Mouse (Mus musculus) heart, embryonic 10.5 days (tissue): ENCODE results near the gene Tmem274. TPM values are rescaled to one million over a fixed set of nuclear protein-coding genes. Genes with fewer than 3 reads are reported as not detected.

Experiments used
- DNase-seq: peaks from one replicate; pipeline ENCODE4 v3.0.0-alpha.2; 2017; ENCODE audit warnings: low spot score
- H3K27ac ChIP-seq: fragments of 300-500 bp; sonication (generic); 2 replicates; pipeline ENCODE4 v1.5.1; 2016; ENCODE audit warnings: mild to moderate bottlenecking
- H3K27me3 ChIP-seq: fragments of 300-500 bp; sonication (generic); 2 replicates; pipeline ENCODE4 v1.6.1; 2016; ENCODE audit warnings: mild to moderate bottlenecking; ENCODE audit not compliant: poor library complexity, insufficient read depth, severe bottlenecking
- H3K36me3 ChIP-seq: fragments of 300-500 bp; sonication (generic); 2 replicates; pipeline ENCODE4 v1.6.1; 2016; ENCODE audit warnings: mild to moderate bottlenecking, moderate library complexity
- H3K4me1 ChIP-seq: fragments of 300-500 bp; sonication (generic); 2 replicates; pipeline ENCODE4 v1.6.1; 2016; ENCODE audit warnings: mild to moderate bottlenecking
- H3K4me3 ChIP-seq: fragments of 300-500 bp; sonication (generic); 2 replicates; pipeline ENCODE4 v1.5.1; 2016; ENCODE audit warnings: mild to moderate bottlenecking, moderate library complexity
- H3K9me3 ChIP-seq: fragments of 300-500 bp; sonication (generic); 2 replicates; pipeline ENCODE4 v1.6.1; 2016; ENCODE audit warnings: mild to moderate bottlenecking, moderate library complexity
- WGBS: fragments of 180-500 bp; shearing (Covaris S2); methylation state at CpG from one replicate; pipeline ENCODE4 v1.1.7; 2016; 5-methylcytosine and 5-hydroxymethylcytosine counted together
- polyA plus RNA-seq: library from polyadenylated mRNA; unstranded; fragments of >200 nt; fragmentation: Nextera tagmentation; extraction: Ambion mirVana; gene quantifications from 2 replicates; pipeline ENCODE4 v1.2.1, GENCODE M21; 2016

The Tmem274 gene
- polyA plus RNA-seq, 1 experiment from 2014 or later: 0.30 TPM

DNA sequence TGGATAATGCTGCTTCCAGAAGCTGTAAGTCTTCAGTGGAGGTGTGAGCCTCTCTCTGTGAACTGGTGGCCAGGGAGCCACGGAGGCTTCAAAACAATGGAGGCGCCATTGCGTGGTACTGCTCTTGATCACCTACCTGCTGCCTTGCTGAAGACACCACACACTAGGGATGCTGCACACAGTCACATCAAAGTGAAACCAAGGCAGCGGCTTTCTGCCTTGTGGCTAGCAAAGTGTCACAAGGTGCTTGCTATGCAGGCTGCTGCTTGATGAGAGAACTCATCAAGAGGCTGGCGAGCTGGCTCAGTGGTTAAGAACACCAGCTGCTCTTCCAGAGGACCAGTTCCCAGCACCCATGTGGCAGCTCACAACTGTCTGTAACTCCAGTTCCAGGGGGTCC, 38.5 kb downstream of the Tmem274 start:
- DNase-seq: no peak
- H3K9me3 ChIP-seq: no peaks in the 10 kb centered on the region
- H3K27ac ChIP-seq: no peak overlapping the region
- 87% methylated on average over 5 of the region's 5 CpGs for WGBS
- H3K4me1 ChIP-seq: peaks cover 20% of the 10 kb centered on the region
- H3K27me3 ChIP-seq: no peaks in the 10 kb centered on the region
- H3K4me3 ChIP-seq: no peak overlapping the region
- no peaks in the 10 kb centered on the region for H3K36me3 ChIP-seq

DNA sequence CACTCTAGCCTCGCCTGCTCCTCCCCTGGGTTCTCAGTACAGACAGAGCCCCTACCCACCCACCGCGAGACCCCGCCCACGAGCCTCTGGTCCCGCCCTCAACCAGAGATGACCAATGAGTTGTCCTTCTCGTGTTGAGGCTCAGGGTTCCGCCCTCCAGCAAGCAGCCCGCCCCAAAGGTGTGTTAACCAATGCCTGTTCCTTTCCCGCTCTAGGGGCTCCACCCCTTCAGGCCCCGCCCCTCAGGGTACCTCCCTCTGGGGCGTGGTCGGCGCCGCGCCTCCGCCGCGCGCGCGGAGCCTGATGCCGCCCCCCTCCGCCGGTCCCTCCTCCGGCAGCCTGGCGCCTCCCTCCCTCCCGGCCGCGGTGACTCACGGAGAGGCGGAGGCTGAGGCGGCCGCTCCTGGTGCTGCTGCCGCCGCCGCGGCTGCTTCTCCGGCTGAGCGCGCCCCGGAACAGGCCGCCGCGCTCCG, 40.7 kb downstream of the Tmem274 start, which contains the start of gene Ctnnbip1:
Gene Ctnnbip1, plus strand, starts transcription at position 369 of the 473 bp plus-strand sequence.
- Histone ChIP-seq H3K4me1 (peaks cover 33% of the 10 kb centered on the region), H3K36me3 (no peaks in the 10 kb centered on the region), H3K27ac (peak within 1 kb of the TSS; percentile 92), H3K27me3 (no peaks in the 10 kb centered on the region), H3K9me3 (no peaks in the 10 kb centered on the region), H3K4me3 (peak within 1 kb of the TSS; percentile 76)
- under 1% methylated on average over 31 of the region's 46 CpGs for WGBS
- peak; percentile 99 for DNase-seq

DNA sequence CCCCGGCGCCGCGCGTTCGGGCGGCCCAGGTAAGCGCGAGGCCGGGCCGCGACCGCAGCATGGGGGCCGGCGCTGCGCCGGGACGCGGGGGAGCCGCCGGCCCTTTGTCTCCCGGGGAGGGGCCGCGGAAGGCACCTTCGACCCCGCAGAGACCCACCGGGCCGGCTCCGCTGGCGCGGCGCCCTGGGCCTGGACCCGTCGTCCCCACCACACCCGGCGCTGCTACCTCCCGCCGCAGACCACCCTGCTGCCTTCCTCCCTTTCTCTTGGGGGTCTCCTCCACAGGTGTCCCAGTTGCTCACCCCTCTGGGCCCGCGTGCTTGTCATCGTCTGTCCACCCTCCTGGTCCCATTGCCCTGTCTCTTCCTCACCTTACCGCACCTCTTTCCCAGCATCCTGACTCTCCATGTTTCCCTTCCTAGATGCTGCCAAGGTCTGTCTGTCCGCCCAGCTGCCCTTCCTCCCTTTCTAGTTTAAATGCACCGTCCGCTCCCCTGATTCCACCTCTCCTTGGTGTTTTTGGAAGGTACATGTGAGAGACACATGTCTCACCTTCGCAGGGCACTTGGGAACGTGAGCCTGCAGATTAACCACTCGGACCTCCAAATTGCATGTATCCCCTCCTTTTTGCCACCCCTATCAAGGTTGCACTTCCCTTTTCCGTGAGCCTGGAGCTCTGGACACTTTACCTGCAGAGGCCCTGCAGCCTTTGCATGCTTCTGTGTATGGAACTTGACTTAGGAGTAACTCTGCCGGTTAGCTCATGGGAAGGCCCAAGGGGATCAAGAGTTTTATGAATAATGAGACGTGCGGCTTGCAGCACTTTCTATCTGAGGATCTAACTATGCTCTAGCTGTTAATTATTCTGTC, 41.4 kb downstream of the Tmem274 start:
- peak overlapping the region; percentile 92 for H3K27ac ChIP-seq
- 4% methylated on average over 51 of the region's 52 CpGs for WGBS
- no peaks in the 10 kb centered on the region for H3K36me3 ChIP-seq
- H3K4me3 ChIP-seq: peak overlapping the region; percentile 76
- no peak for DNase-seq
- peaks cover 36% of the 10 kb centered on the region for H3K4me1 ChIP-seq
- H3K27me3 ChIP-seq: no peaks in the 10 kb centered on the region
- no peaks in the 10 kb centered on the region for H3K9me3 ChIP-seq

DNA sequence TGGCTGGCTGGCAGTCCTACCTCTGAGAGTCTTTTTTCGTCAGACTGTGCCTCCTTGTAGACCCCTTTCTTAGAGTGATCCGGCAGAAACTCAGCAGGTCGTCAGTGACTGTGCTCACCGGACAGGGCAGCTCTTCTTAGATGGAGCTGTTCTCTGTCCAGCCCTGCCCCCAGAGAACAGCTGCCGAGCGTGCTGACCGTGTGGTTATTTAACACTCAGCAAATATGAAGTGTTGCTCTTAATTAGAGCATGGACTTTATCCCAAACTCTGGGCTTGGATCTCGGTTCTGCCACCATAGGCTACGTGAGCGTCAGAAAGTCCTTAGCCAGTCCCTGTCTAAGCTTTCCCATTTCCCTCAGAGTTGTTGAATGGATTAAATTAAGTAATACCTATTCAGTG, 44.1 kb downstream of the Tmem274 start:
- WGBS: 71% methylated on average over 10 of the region's 10 CpGs
- no peaks in the 10 kb centered on the region for H3K27me3 ChIP-seq
- peaks cover 63% of the 10 kb centered on the region for H3K4me1 ChIP-seq

DNA sequence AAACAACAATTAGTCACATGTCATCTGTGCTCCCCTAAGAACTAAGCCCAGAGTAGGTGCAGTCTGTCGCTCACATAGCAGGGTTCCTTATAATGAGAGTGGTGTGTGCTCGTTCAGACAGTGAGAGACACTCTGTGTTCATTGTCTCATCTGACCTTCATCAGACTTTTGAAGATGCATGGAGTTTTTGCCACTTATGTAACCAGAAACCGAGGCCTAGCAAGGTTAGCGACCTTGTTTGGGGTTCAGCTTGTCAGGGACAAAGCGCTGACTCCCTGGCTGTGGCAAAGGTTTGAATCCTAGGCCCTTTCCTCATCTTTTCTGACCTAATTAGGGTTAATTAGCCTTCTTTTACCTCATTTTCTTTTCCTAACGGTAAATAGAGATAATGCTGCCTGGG, 46.8 kb downstream of the Tmem274 start:
- H3K9me3 ChIP-seq: no peaks in the 10 kb centered on the region
- peaks cover 74% of the 10 kb centered on the region for H3K4me1 ChIP-seq
- no peaks in the 10 kb centered on the region for H3K36me3 ChIP-seq
- WGBS: 82% methylated on average over 6 of the region's 6 CpGs
- H3K4me3 ChIP-seq: no peak overlapping the region
- DNase-seq: no peak
- no peaks in the 10 kb centered on the region for H3K27me3 ChIP-seq
- no peak overlapping the region; the same call in 1 of the 2 replicates for H3K27ac ChIP-seq

More for the DNA sequence above, 44.1 kb downstream of the Tmem274 start:
- H3K4me3 ChIP-seq: no peak overlapping the region
- no peak for DNase-seq
- no peak overlapping the region for H3K27ac ChIP-seq
- no peaks in the 10 kb centered on the region for H3K36me3 ChIP-seq
- H3K9me3 ChIP-seq: no peaks in the 10 kb centered on the region

DNA sequence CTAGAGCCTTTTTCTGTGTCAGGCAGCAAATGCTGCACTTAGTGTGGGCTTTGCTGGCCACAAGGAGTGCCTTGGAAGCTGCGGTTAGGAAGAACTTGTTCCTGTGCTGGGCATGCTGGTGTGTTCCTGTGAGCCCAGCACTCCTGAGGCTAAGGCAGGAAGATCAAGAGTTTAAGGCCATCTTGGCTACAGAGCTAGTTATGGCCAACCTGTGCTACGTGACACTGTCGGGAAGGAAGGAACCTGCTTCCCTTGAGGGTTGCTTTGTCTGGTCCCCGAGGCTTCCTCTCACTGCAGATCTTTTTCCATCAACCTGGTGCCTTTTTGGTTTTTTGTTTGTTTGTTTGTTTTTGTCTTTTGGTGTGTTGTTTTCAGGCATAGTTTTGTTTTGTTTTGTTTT, 48.0 kb downstream of the Tmem274 start:
- Histone ChIP-seq H3K4me3 (no peak overlapping the region), H3K4me1 (peaks cover 82% of the 10 kb centered on the region), H3K36me3 (no peaks in the 10 kb centered on the region), H3K27ac (peak overlapping the region; percentile 60), H3K9me3 (no peaks in the 10 kb centered on the region), H3K27me3 (no peaks in the 10 kb centered on the region)
- WGBS: 86% methylated on average over 4 of the region's 4 CpGs
- DNase-seq: no peak

DNA sequence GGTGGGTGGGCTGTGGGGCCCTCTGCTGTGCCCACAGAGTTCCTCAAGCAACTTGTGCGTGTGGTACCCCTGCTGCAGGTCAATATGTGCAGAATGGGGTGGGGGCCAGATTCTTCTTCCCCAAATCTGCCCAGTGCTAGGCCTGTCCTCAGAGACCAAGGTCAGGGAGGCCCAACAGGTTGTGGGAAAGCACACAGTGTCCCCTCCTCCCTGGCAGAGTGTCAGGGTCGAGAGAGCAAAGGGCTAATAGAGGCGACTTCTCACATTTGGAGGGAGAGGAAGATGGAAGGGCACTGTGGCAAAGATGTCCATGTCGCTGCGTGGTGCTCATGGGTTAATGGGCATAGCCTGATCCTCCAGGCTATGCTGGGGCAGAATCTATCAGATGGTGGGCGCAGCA, 48.6 kb downstream of the Tmem274 start:
- Histone ChIP-seq H3K27me3 (no peaks in the 10 kb centered on the region), H3K36me3 (no peaks in the 10 kb centered on the region), H3K27ac (peak overlapping the region; percentile 52), H3K4me3 (no peak overlapping the region), H3K4me1 (peaks cover 79% of the 10 kb centered on the region), H3K9me3 (no peaks in the 10 kb centered on the region)
- DNase-seq: no peak
- WGBS: 73% methylated on average over 6 of the region's 6 CpGs

DNA sequence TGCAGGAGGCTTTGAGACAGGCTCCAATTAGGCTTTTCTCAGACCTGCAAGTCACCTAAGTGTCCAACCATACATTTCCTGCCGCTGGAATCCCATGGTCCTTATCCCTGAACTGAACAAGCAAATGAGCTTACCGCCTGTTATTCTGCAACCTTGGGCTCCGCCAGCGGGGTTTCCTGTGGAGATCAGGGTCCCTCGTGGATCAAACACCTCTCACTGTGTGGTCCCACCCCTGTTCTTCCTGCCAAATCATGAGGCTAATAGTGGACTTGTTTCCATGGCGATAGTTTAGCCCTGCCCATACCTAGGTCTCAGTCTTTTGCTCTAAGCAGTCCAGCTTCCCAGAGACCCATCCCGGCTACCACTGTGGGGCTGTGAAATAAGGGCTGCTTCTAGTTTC, 49.2 kb downstream of the Tmem274 start:
- Histone ChIP-seq H3K36me3 (no peaks in the 10 kb centered on the region), H3K27ac (0 out of 2 replicates have a peak overlapping the region, but pooled peaks have one; percentile 52), H3K4me3 (no peak overlapping the region), H3K4me1 (peaks cover 74% of the 10 kb centered on the region), H3K27me3 (no peaks in the 10 kb centered on the region), H3K9me3 (no peaks in the 10 kb centered on the region)
- DNase-seq: no peak
- WGBS: 62% methylated on average over 7 of the region's 7 CpGs

DNA sequence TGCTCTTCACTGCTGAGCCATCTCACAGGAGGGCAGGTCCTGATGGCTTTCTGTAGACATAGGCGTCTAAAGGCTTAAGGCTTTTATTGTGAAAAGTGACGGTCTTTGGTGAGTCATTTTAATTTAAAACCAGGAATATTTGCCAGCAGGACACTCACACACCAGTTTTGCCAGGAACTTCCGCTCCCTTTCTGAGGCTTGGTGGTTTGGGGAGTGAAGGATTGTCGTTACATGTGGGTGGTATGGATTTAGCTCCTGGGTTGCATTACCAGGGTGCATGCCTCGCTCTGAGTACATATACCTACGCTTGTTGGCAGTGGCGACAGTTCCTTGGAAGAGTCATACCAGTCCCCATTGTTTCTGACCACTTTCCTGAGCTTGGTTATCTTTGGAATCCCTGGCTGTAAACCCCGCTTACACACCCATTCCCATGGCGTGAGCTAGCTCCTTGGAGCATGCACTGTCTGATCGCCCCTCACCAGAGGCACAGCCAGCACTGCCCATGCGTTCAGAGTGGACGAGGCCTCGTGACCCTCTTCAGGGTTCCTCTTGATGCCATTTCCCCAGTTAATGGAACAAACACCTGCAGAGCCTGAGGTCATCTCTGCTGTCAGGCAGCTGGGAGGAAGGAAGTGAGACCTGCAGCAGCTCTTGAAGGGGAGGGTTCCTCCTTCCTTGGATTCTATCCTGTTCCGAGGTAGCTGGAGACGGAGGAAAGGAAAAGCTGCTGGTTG, 50.6 kb downstream of the Tmem274 start:
- Histone ChIP-seq H3K9me3 (no peaks in the 10 kb centered on the region), H3K4me3 (no peak overlapping the region), H3K27ac (no peak overlapping the region), H3K36me3 (no peaks in the 10 kb centered on the region), H3K4me1 (peaks cover 65% of the 10 kb centered on the region), H3K27me3 (no peaks in the 10 kb centered on the region)
- DNase-seq: no peak
- 69% methylated on average over 15 of the region's 15 CpGs for WGBS

DNA sequence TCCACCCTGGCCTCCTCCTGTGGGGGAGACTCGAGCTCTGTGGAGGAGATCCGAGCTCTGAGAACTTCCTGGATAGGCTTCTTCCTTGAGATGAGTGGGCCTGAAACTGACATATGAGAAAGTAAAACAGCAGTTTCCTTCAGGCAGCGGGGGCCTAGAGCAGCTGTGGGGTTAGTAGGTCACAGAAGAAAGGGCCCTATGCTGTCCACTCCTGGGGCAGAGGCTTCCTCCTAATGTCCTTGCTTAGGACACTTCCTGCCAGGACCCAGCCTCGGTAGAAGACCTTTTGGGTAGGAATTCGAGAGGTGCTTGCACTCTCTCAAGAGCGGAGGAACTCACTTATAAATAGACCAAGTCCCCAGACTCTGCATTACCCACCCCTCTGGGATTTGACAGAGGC, 52.5 kb downstream of the Tmem274 start:
- H3K27ac ChIP-seq: peak overlapping the region; percentile 69; the same call in 1 of the 2 replicates
- no peaks in the 10 kb centered on the region for H3K36me3 ChIP-seq
- no peaks in the 10 kb centered on the region for H3K9me3 ChIP-seq
- no peaks in the 10 kb centered on the region for H3K27me3 ChIP-seq
- H3K4me3 ChIP-seq: peak overlapping the region; percentile 8
- DNase-seq: no peak
- 36% methylated on average over 6 of the region's 6 CpGs for WGBS
- peaks cover 49% of the 10 kb centered on the region for H3K4me1 ChIP-seq

Other genes with a start within 250 kb of the Tmem274 start
- gene Kif1b, start 169.7 kb upstream of the Tmem274 start, polyA plus RNA-seq: 44.8 and 56.6 TPM in 2 replicates
- 57.1 and 62.9 TPM in 2 replicates for gene Ube4b, start 50.6 kb upstream of the Tmem274 start, polyA plus RNA-seq
- 0.67 and 1.3 TPM in 2 replicates for gene Rbp7, start 22.4 kb upstream of the Tmem274 start, polyA plus RNA-seq
- 15.9 and 16.9 TPM in 2 replicates for gene Nmnat1, start 7.8 kb downstream of the Tmem274 start, polyA plus RNA-seq
- gene Lzic, start 7.9 kb downstream of the Tmem274 start, polyA plus RNA-seq: 38.1 and 46.4 TPM in 2 replicates
- gene Ctnnbip1, start 40.9 kb downstream of the Tmem274 start, polyA plus RNA-seq: 40.1 and 49.9 TPM in 2 replicates
- 19.1 and 23.3 TPM in 2 replicates for gene Clstn1, start 109.1 kb downstream of the Tmem274 start, polyA plus RNA-seq
- 3.4 and 4.8 TPM in 2 replicates for gene Pik3cd, start 225.2 kb downstream of the Tmem274 start, polyA plus RNA-seq